9 mouse cellular contexts compared by ENCODE assay signal in the genomic region with DNA sequence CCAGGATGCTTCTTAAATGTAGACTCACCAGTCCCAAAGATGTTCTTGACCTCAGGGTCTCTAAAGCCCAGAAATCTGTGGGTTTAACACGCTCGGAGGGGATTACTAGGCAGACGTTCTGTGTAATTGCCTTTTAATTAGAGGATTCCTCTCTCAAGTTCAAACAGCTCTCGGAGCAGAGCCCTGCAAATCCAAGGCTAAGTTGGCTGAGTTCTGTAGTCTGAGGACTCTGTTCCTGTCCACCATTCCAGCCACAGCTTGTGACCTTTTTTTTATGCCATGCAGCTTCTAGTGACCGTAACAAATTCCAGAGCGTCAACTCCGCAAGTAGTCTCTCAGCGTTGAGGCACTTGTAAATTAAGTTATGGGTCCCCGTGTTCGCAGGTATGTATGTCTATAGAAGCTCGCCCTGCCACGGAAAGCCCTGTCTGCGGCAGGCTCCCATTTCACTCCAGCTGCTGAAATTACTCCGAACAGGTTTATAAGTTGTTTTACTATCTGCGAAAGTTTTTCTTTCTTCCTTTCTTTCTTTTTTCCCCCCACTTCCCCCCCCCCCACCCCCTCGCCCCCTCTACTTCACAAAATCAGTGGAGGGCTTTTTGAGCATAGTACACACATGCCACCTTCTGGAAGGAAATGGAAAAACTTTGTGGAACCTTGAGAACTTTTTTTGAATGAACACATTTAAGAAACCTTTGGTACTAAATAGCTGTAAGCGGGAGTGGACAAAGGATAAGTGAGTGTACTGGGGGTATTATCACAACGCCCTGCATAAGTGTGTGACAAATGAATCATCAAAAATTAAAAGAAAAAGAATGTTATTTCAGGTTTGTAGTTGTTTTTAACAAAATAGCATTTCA.
DNase-seq lines count a peak whose midpoint lies in the region; ATAC-seq and TF ChIP-seq lines count a peak whose summit lies in the region.
"Had no signal": no experiment of that assay in that cellular context is flagged by ENCODE, and none has a peak within 500 bp of the region (broad histone marks: within the 10 kb centered on the region; RNA-seq: fewer than 3 reads in every experiment).

No protein-coding gene starts in this region.

- DNase-seq in layer of hippocampus, adult 2 months (ENCODE audit: low spot score in 2 of 2): peak in 1 of 2 experiments; percentile 14
- no peak for DNase-seq in layer of hippocampus, adult 9-11 months
- DNase-seq in adipocyte (ENCODE audit: low spot score): peak; percentile 80
- DNase-seq in forebrain, embryonic 14.5 days (ENCODE audit: low spot score): peak; percentile 64
- peak; percentile 50 for DNase-seq in limb, embryonic 14.5 days (ENCODE audit: low spot score)
- no peak for DNase-seq in T-cell, adult 2 months (ENCODE audit: low spot score)
- DNase-seq in thymus, postnatal 14 days: no peak
- no peak for DNase-seq in left cerebral cortex, postnatal 36 days (ENCODE audit: low spot score in 2 of 2)

- TF ChIP-seq CTCF in layer of hippocampus, adult 2 months (conservative IDR thresholded peaks at IDR 0.05): peak; percentile 74

- peak; percentile 54; the same call in 1 of the 2 replicates for ATAC-seq in forebrain, embryonic 14.5 days
- peak; percentile 60; the same call in 1 of the 2 replicates for ATAC-seq in limb, embryonic 14.5 days (ENCODE audit: low FRiP score, low read depth)

- H3K4me1 ChIP-seq in forebrain, embryonic 14.5 days (ENCODE audit: control insufficient read depth, insufficient read depth, low read length): no peaks in the 10 kb centered on the region
- peaks cover 11% of the 10 kb centered on the region for H3K4me1 ChIP-seq in limb, embryonic 14.5 days (ENCODE audit: control insufficient read depth, insufficient read depth, low read length)
- H3K4me1 ChIP-seq: neural tube, embryonic 12.5 days had no signal

- peak overlapping the region; percentile 74 for H3K27ac ChIP-seq in layer of hippocampus, adult 2 months
- no peak overlapping the region for H3K27ac ChIP-seq in forebrain, embryonic 14.5 days (ENCODE audit: low read depth, low read length)
- H3K27ac ChIP-seq in limb, embryonic 14.5 days (replicated peaks; ENCODE audit: low read depth, low read length): no peak overlapping the region
- H3K27ac ChIP-seq: neural tube, embryonic 12.5 days had no signal

- no peak overlapping the region for H3K4me3 ChIP-seq in layer of hippocampus, adult 2 months
- no peak overlapping the region for H3K4me3 ChIP-seq in forebrain, embryonic 14.5 days (ENCODE audit: low read depth, low read length)
- H3K4me3 ChIP-seq in limb, embryonic 14.5 days (replicated peaks; ENCODE audit: low read length): peak overlapping the region; percentile 25
- H3K4me3 ChIP-seq: neural tube, embryonic 12.5 days had no signal

- no peak for TF ChIP-seq POLR2A in limb, embryonic 14.5 days (IDR thresholded peaks at IDR 0.05; ENCODE audit: borderline replicate concordance, extremely low read depth, insufficient read depth, insufficient read length)

- H3K27me3 ChIP-seq in forebrain, embryonic 14.5 days (replicated peaks; ENCODE audit: control insufficient read depth, insufficient read depth, low read length): no peaks in the 10 kb centered on the region
- no peaks in the 10 kb centered on the region for H3K27me3 ChIP-seq in limb, embryonic 14.5 days (ENCODE audit: control insufficient read depth, insufficient read depth, low read length)
- H3K27me3 ChIP-seq: neural tube, embryonic 12.5 days had no signal

- intact Hi-C loops in left cerebral cortex, postnatal 36 days (cut with DNase I): loop anchor here (1.0 to 10.0 kb wide), 2 partner anchors 180 to 256 kb away; no protein-coding TSS in a partner anchor

- no peak overlapping the region for H3K4me2 ChIP-seq in forebrain, embryonic 14.5 days (ENCODE audit: low read length)
- peak overlapping the region; percentile 50 for H3K4me2 ChIP-seq in limb, embryonic 14.5 days (replicated peaks; ENCODE audit: low read depth, low read length, severe bottlenecking)
- H3K4me2 ChIP-seq: neural tube, embryonic 12.5 days had no signal

- no peaks in the 10 kb centered on the region for H3K9me3 ChIP-seq in forebrain, embryonic 14.5 days (replicated peaks; ENCODE audit: control insufficient read depth, low read length)
- H3K9me3 ChIP-seq in limb, embryonic 14.5 days (ENCODE audit: control insufficient read depth, low read length): no peaks in the 10 kb centered on the region
- H3K9me3 ChIP-seq: neural tube, embryonic 12.5 days had no signal

- WGBS in forebrain, embryonic 14.5 days: 49% methylated on average over 18 of the region's 18 CpGs
- 13% methylated on average over 18 of the region's 18 CpGs for WGBS in limb, embryonic 14.5 days

- H3K9ac ChIP-seq in forebrain, embryonic 14.5 days (ENCODE audit: low read length): no peak overlapping the region
- no peak overlapping the region for H3K9ac ChIP-seq in limb, embryonic 14.5 days (ENCODE audit: low read depth, low read length, severe bottlenecking)
- H3K9ac ChIP-seq: neural tube, embryonic 12.5 days had no signal

- no peaks in the 10 kb centered on the region for H3K36me3 ChIP-seq in forebrain, embryonic 14.5 days (ENCODE audit: control insufficient read depth, insufficient read depth, low read length)
- H3K36me3 ChIP-seq in limb, embryonic 14.5 days (ENCODE audit: control insufficient read depth, insufficient read depth, low read length): no peaks in the 10 kb centered on the region
- H3K36me3 ChIP-seq: neural tube, embryonic 12.5 days had no signal

Comparison
In these comparisons a context has a peak if more than half of its experiments do, and no peak if none do; other contexts are left out.
1. DNase-seq: peak in adipocyte (single experiment), forebrain, embryonic 14.5 days (single experiment) and limb, embryonic 14.5 days (single experiment); none in layer of hippocampus, adult 9-11 months (single experiment), T-cell, adult 2 months (single experiment), thymus, postnatal 14 days (single experiment) and left cerebral cortex, postnatal 36 days (0 of 2).